Mouse (Mus musculus) limb, embryonic 14.5 days (tissue): ENCODE measurements at regions not wholly inside any gene's neighbourhood (a gene's known extent, or its start where the extent isn't known, plus 50 kb on each side); places are given as distances from the start of the nearest gene placed in this dataset.
A peak's percentile ranks its signal among the peaks of the same experiment; 100 is the strongest.

Experiments
- ATAC-seq: fragments of 200-750 bp; cut with Nextera tagmentation; 2 replicates; pipeline ENCODE4 v1.8.0; 2017; ENCODE audit warnings: low read depth, moderate number of reproducible peaks, moderate TSS enrichment; ENCODE audit not compliant: low FRiP score
- DNase-seq: peaks from one replicate; pipeline ENCODE4 v3.0.0-alpha.2; 2015; ENCODE audit warnings: low spot score
- H3K27ac ChIP-seq: fragments of 300-500 bp; sonication (generic); replicated peaks from 2 replicates; pipeline ENCODE4 v1.5.1; 2014; ENCODE audit warnings: low read depth, mild to moderate bottlenecking, low read length, moderate library complexity, mixed read lengths
- H3K27me3 ChIP-seq: fragments of 300-500 bp; sonication (generic); 2 replicates; pipeline ENCODE4 v1.6.1; 2014; ENCODE audit warnings: low read length, mixed read lengths; ENCODE audit not compliant: control insufficient read depth, insufficient read depth
- H3K36me3 ChIP-seq: fragments of 300-500 bp; sonication (generic); 2 replicates; pipeline ENCODE4 v1.6.1; 2014; ENCODE audit warnings: mild to moderate bottlenecking, low read length, moderate library complexity, mixed read lengths; ENCODE audit not compliant: control insufficient read depth, insufficient read depth
- H3K4me1 ChIP-seq: fragments of 300-500 bp; sonication (generic); 2 replicates; pipeline ENCODE4 v1.6.1; 2014; ENCODE audit warnings: antibody characterized with exemption, low read length, mixed read lengths; ENCODE audit not compliant: control insufficient read depth, insufficient read depth
- H3K4me2 ChIP-seq: fragments of 300-500 bp; sonication (generic); replicated peaks from 2 replicates; pipeline ENCODE4 v1.6.1; 2014; ENCODE audit warnings: low read depth, mild to moderate bottlenecking, low read length, moderate library complexity; ENCODE audit not compliant: severe bottlenecking
- H3K4me3 ChIP-seq: fragments of 300-500 bp; sonication (generic); replicated peaks from 2 replicates; pipeline ENCODE4 v1.5.1; 2014; ENCODE audit warnings: low read length
- H3K9ac ChIP-seq: fragments of 300-500 bp; sonication (generic); 2 replicates; pipeline ENCODE4 v1.6.1; 2014; ENCODE audit warnings: mild to moderate bottlenecking, low read depth, low read length, moderate library complexity; ENCODE audit not compliant: severe bottlenecking
- H3K9me3 ChIP-seq: fragments of 300-500 bp; sonication (generic); 2 replicates; pipeline ENCODE4 v1.6.1; 2016; ENCODE audit warnings: low read length; ENCODE audit not compliant: control insufficient read depth
- POLR2A ChIP-seq: fragments of 200-500 bp; IDR thresholded peaks from 2 replicates; pipeline ENCODE4 v1.8.0; 2012; ENCODE audit warnings: inconsistent platforms, mild to moderate bottlenecking, moderate library complexity, borderline replicate concordance; ENCODE audit not compliant: insufficient read depth, insufficient read length; ENCODE audit errors: extremely low read depth
- WGBS: fragments of 180-500 bp; shearing (Covaris S2); extraction: QIAGEN DNeasy Blood & Tissue Kit; methylation state at CpG from one replicate; pipeline ENCODE4 v1.1.7; 2014; 5-methylcytosine and 5-hydroxymethylcytosine counted together

DNA sequence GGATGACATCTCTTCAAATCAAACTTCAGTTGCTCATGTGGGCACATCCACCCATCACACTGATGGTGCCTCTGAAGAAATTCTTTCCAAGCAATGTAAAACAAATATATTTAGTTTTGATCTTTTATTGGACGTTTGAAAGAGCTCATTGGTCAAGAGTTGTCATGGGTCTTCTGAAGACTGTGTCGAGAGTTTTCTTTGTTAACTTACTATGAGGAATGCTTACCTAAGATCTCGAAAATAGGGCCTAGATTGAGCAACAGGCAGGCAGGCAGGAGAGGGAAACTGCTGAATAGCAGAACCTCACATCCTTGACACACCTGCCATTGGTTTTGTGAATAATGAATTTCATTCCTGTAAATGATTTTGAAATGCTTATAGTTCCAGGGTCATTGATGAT, 78.0 kb upstream of the Pik3r1 start:
- no peaks in the 10 kb centered on the region for H3K27me3 ChIP-seq
- H3K9me3 ChIP-seq = no peaks in the 10 kb centered on the region
- H3K36me3 ChIP-seq = no peaks in the 10 kb centered on the region
- peaks cover 2% of the 10 kb centered on the region; the same call in 1 of the 2 replicates for H3K4me1 ChIP-seq
- ATAC-seq = no peak
- H3K9ac ChIP-seq = no peak overlapping the region
- H3K4me2 ChIP-seq = no peak overlapping the region
- DNase-seq = no peak
- no peak overlapping the region for H3K4me3 ChIP-seq
- no peak for TF ChIP-seq POLR2A
- no peak overlapping the region for H3K27ac ChIP-seq
- WGBS = 63% methylated on average over 3 of the region's 3 CpGs

DNA sequence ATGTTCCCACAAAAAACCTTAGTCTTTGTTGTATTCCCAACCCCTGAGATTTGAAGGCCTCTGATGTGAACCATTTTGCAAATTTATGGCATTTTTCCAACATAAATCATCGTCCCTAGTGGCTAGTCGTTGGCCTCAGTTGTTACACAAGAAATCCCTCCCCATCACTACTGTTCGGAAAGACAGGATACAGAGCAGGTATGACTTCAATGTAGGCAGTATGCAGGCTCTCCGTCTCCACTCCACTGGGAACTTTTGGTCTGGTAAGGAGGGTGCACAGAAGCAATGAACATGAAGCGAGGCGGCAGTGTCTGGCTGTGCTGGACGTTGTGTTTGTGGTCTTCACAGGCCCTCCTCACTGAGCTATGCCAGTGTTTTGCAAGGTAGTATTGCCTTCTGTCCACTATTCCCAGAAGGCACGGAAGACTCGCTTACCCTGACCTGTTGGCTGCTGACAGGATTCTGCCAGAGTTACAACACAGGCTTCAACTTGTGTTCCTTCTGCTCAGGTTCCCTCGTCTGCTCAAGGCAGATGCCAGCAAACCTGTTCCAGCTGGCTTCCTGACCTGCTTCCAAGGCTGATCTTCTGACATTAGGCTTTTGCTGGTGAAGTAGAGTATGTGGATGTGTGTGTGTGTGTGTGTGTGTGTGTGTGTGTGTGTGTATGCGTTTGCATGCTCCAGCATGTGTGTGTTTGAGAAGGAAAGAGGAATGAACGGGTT, 80.0 kb upstream of the Pik3r1 start:
- WGBS = 58% methylated on average over 12 of the region's 12 CpGs
- no peak for TF ChIP-seq POLR2A
- DNase-seq (peak; percentile 25), ATAC-seq (no peak)
- Histone ChIP-seq H3K36me3 (no peaks in the 10 kb centered on the region), H3K27ac (no peak overlapping the region), H3K9ac (no peak overlapping the region), H3K4me1 (peaks cover 2% of the 10 kb centered on the region; the same call in 1 of the 2 replicates), H3K27me3 (no peaks in the 10 kb centered on the region), H3K9me3 (no peaks in the 10 kb centered on the region), H3K4me3 (no peak overlapping the region), H3K4me2 (no peak overlapping the region)

- no peak for ATAC-seq
- H3K27me3 ChIP-seq = no peaks in the 10 kb centered on the region
- no peak overlapping the region for H3K4me3 ChIP-seq
- no peak overlapping the region for H3K27ac ChIP-seq
- no peak overlapping the region for H3K4me2 ChIP-seq
- no peaks in the 10 kb centered on the region for H3K36me3 ChIP-seq
- no peaks in the 10 kb centered on the region for H3K9me3 ChIP-seq
- DNase-seq = no peak
- H3K4me1 ChIP-seq = peaks cover 2% of the 10 kb centered on the region; the same call in 1 of the 2 replicates
- no peak for TF ChIP-seq POLR2A
- no peak overlapping the region for H3K9ac ChIP-seq
- WGBS = 71% methylated on average over 2 of the region's 2 CpGs
Observed at GRCm38 (mm10) chr13:101848601-101849147, 80.7 kb upstream of the Pik3r1 start.

DNA sequence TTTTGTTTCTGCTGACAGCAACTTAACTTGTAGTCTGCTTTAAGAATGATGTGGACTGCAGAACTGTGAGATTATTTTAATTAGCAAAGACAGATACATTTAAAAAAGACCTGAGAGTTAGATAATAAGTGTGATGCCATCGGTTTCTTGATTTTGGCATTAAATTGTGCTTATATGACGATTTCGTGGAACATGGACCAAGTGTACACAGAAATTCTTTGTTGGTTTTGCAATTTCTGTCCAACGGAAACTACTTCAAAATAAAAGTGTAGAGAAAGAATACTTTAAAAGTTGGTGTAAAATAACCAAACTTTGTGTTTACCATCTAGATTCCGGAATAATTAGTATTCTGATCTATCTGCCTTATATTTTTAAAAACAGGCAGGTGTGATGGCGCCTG, 81.4 kb upstream of the Pik3r1 start:
- peaks cover 2% of the 10 kb centered on the region; the same call in 1 of the 2 replicates for H3K4me1 ChIP-seq
- H3K9me3 ChIP-seq = no peaks in the 10 kb centered on the region
- WGBS = 84% methylated on average over 6 of the region's 6 CpGs
- DNase-seq = no peak
- no peak overlapping the region for H3K9ac ChIP-seq
- H3K36me3 ChIP-seq = no peaks in the 10 kb centered on the region
- H3K4me3 ChIP-seq = no peak overlapping the region
- no peak for ATAC-seq
- no peak overlapping the region for H3K27ac ChIP-seq
- no peaks in the 10 kb centered on the region for H3K27me3 ChIP-seq
- no peak overlapping the region for H3K4me2 ChIP-seq
- no peak for TF ChIP-seq POLR2A

- H3K36me3 ChIP-seq = no peaks in the 10 kb centered on the region
- no peak for DNase-seq
- H3K27me3 ChIP-seq = no peaks in the 10 kb centered on the region
- TF ChIP-seq POLR2A = no peak
- H3K9me3 ChIP-seq = no peaks in the 10 kb centered on the region
- peaks cover 2% of the 10 kb centered on the region; the same call in 1 of the 2 replicates for H3K4me1 ChIP-seq
- WGBS = 63% methylated on average over 6 of the region's 6 CpGs
- H3K27ac ChIP-seq = no peak overlapping the region
- H3K4me3 ChIP-seq = no peak overlapping the region
- no peak overlapping the region for H3K4me2 ChIP-seq
- no peak overlapping the region for H3K9ac ChIP-seq
- ATAC-seq = no peak
Observed at GRCm38 (mm10) chr13:101851329-101851728, 83.3 kb upstream of the Pik3r1 start.
